Mouse (Mus musculus) kidney, embryonic 16.5 days (tissue): ENCODE data around the gene Col5a3. TPM values are rescaled to one million over a fixed set of nuclear protein-coding genes. Genes with fewer than 3 reads are reported as not detected.

Source experiments
- ATAC-seq: fragments of 200-750 bp; cut with Nextera tagmentation; 2 replicates; pipeline ENCODE4 v1.8.0; 2017; ENCODE audit warnings: moderate TSS enrichment; ENCODE audit not compliant: low FRiP score, low TSS enrichment
- H3K27ac ChIP-seq: fragments of 300-500 bp; sonication (generic); 2 replicates; pipeline ENCODE4 v1.5.1; 2014; ENCODE audit warnings: low read length
- H3K27me3 ChIP-seq: fragments of 300-500 bp; sonication (generic); 2 replicates; pipeline ENCODE4 v1.6.1; 2014; ENCODE audit warnings: low read length, control low read depth, mixed read lengths; ENCODE audit not compliant: insufficient read depth
- H3K36me3 ChIP-seq: fragments of 300-500 bp; sonication (generic); 2 replicates; pipeline ENCODE4 v1.6.1; 2014; ENCODE audit warnings: low read length, control low read depth, mixed read lengths; ENCODE audit not compliant: insufficient read depth
- H3K4me1 ChIP-seq: fragments of 300-500 bp; sonication (generic); 2 replicates; pipeline ENCODE4 v1.6.1; 2014; ENCODE audit warnings: low read length, control low read depth, mixed read lengths; ENCODE audit not compliant: insufficient read depth
- H3K4me2 ChIP-seq: fragments of 300-500 bp; sonication (generic); replicated peaks from 2 replicates; pipeline ENCODE4 v1.6.1; 2014; ENCODE audit warnings: low read depth, low read length
- H3K4me3 ChIP-seq: fragments of 300-500 bp; sonication (generic); 2 replicates; pipeline ENCODE4 v1.5.1; 2014; ENCODE audit warnings: mild to moderate bottlenecking, low read length
- H3K9ac ChIP-seq: fragments of 300-500 bp; sonication (generic); replicated peaks from 2 replicates; pipeline ENCODE4 v1.6.1; 2014; ENCODE audit warnings: low read length
- H3K9me3 ChIP-seq: fragments of 300-500 bp; sonication (generic); 2 replicates; pipeline ENCODE4 v1.6.1; 2016; ENCODE audit warnings: low read length, control low read depth
- WGBS: fragments of 180-500 bp; shearing (Covaris S2); extraction: QIAGEN DNeasy Blood & Tissue Kit; methylation state at CpG from one replicate; pipeline ENCODE4 v1.1.7; 2014; 5-methylcytosine and 5-hydroxymethylcytosine counted together
- polyA plus RNA-seq: library from polyadenylated mRNA; unstranded; fragments of >200 nt; fragmentation: Nextera tagmentation; extraction: Ambion mirVana; gene quantifications from 2 replicates; pipeline ENCODE4 v1.2.1, GENCODE M21; 2015

Col5a3 gene
- polyA plus RNA-seq, 1 experiment from 2014 or later = 2.5 TPM

- WGBS = 53% methylated on average over 1 of the region's 1 CpGs
- peaks cover 11% of the 10 kb centered on the region; the same call in 1 of the 2 replicates for H3K27me3 ChIP-seq
- H3K4me2 ChIP-seq = no peak overlapping the region
- H3K4me3 ChIP-seq = no peak overlapping the region
- H3K4me1 ChIP-seq = peaks cover 3% of the 10 kb centered on the region; the same call in 1 of the 2 replicates
- H3K9me3 ChIP-seq = no peaks in the 10 kb centered on the region
- no peak for ATAC-seq
- H3K36me3 ChIP-seq = no peaks in the 10 kb centered on the region
- no peak overlapping the region for H3K27ac ChIP-seq
- H3K9ac ChIP-seq = no peak overlapping the region
Observed at GRCm38 (mm10) chr9:20810773-20811172, 4.1 kb downstream of the Col5a3 start.

- WGBS = 49% methylated on average over 4 of the region's 4 CpGs
- no peak overlapping the region for H3K27ac ChIP-seq
- H3K36me3 ChIP-seq = no peaks in the 10 kb centered on the region
- no peak overlapping the region for H3K9ac ChIP-seq
- no peak overlapping the region for H3K4me3 ChIP-seq
- peaks cover 11% of the 10 kb centered on the region; the same call in 1 of the 2 replicates for H3K27me3 ChIP-seq
- no peaks in the 10 kb centered on the region for H3K9me3 ChIP-seq
- H3K4me1 ChIP-seq = peaks cover 3% of the 10 kb centered on the region; the same call in 1 of the 2 replicates
- ATAC-seq = no peak
- no peak overlapping the region for H3K4me2 ChIP-seq
Observed at GRCm38 (mm10) chr9:20810271-20810670, 4.6 kb downstream of the Col5a3 start.

GRCm38 (mm10) chr9:20805706-20806105, 9.2 kb downstream of the Col5a3 start:
- no peaks in the 10 kb centered on the region for H3K27me3 ChIP-seq
- no peaks in the 10 kb centered on the region for H3K4me1 ChIP-seq
- no peak for ATAC-seq
- no peak overlapping the region for H3K9ac ChIP-seq
- no peak overlapping the region for H3K27ac ChIP-seq
- H3K9me3 ChIP-seq = 0 out of 2 replicates have a peak, but pooled peaks cover 7% of the 10 kb centered on the region
- H3K4me2 ChIP-seq = no peak overlapping the region
- H3K36me3 ChIP-seq = no peaks in the 10 kb centered on the region
- no peak overlapping the region for H3K4me3 ChIP-seq
- WGBS = 47% methylated on average over 5 of the region's 5 CpGs

- 0 out of 2 replicates have a peak, but pooled peaks cover 7% of the 10 kb centered on the region for H3K9me3 ChIP-seq
- H3K4me2 ChIP-seq = no peak overlapping the region
- H3K9ac ChIP-seq = no peak overlapping the region
Observed at GRCm38 (mm10) chr9:20805159-20805495, 9.7 kb downstream of the Col5a3 start.

GRCm38 (mm10) chr9:20804266-20805158, 10.4 kb downstream of the Col5a3 start:
- H3K9me3 ChIP-seq = 0 out of 2 replicates have a peak, but pooled peaks cover 7% of the 10 kb centered on the region
- WGBS = 78% methylated on average over 13 of the region's 13 CpGs
- no peaks in the 10 kb centered on the region for H3K27me3 ChIP-seq
- no peak for ATAC-seq
- H3K27ac ChIP-seq = no peak overlapping the region
- H3K4me2 ChIP-seq = no peak overlapping the region
- no peak overlapping the region for H3K4me3 ChIP-seq
- H3K4me1 ChIP-seq = no peaks in the 10 kb centered on the region
- H3K36me3 ChIP-seq = no peaks in the 10 kb centered on the region
- H3K9ac ChIP-seq = no peak overlapping the region

More at GRCm38 (mm10) chr9:20805159-20805495, 9.7 kb downstream of the Col5a3 start:
- Histone ChIP-seq H3K4me1 (no peaks in the 10 kb centered on the region), H3K4me3 (no peak overlapping the region), H3K27ac (no peak overlapping the region), H3K36me3 (no peaks in the 10 kb centered on the region), H3K27me3 (no peaks in the 10 kb centered on the region)
- 70% methylated on average over 3 of the region's 3 CpGs for WGBS
- no peak for ATAC-seq

- Histone ChIP-seq H3K27me3 (no peaks in the 10 kb centered on the region), H3K4me3 (no peak overlapping the region), H3K9ac (no peak overlapping the region; the same call in 1 of the 2 replicates), H3K27ac (peak overlapping the region; percentile 59), H3K9me3 (peaks cover 3% of the 10 kb centered on the region; the same call in 1 of the 2 replicates), H3K4me1 (peaks cover 15% of the 10 kb centered on the region), H3K36me3 (no peaks in the 10 kb centered on the region), H3K4me2 (no peak overlapping the region)
- ATAC-seq = peak; percentile 54; the same call in 1 of the 2 replicates
- 34% methylated on average over 7 of the region's 7 CpGs for WGBS
Observed at GRCm38 (mm10) chr9:20794108-20794806, 20.6 kb downstream of the Col5a3 start.

- Histone ChIP-seq H3K27me3 (no peaks in the 10 kb centered on the region), H3K4me2 (no peak overlapping the region), H3K36me3 (no peaks in the 10 kb centered on the region), H3K4me1 (peaks cover 15% of the 10 kb centered on the region), H3K27ac (peak overlapping the region; percentile 5; the same call in 1 of the 2 replicates), H3K9ac (no peak overlapping the region), H3K9me3 (peaks cover 3% of the 10 kb centered on the region; the same call in 1 of the 2 replicates), H3K4me3 (no peak overlapping the region)
- peak; percentile 68 for ATAC-seq
- WGBS = 63% methylated on average over 3 of the region's 3 CpGs
Observed at GRCm38 (mm10) chr9:20790345-20790744, 24.5 kb downstream of the Col5a3 start.

GRCm38 (mm10) chr9:20789651-20790050, 25.2 kb downstream of the Col5a3 start:
- no peaks in the 10 kb centered on the region for H3K9me3 ChIP-seq
- H3K4me1 ChIP-seq = peaks cover 15% of the 10 kb centered on the region
- ATAC-seq = no peak
- H3K27ac ChIP-seq = peak overlapping the region; percentile 5; the same call in 1 of the 2 replicates
- no peaks in the 10 kb centered on the region for H3K27me3 ChIP-seq
- H3K9ac ChIP-seq = no peak overlapping the region
- H3K36me3 ChIP-seq = no peaks in the 10 kb centered on the region
- no peak overlapping the region for H3K4me3 ChIP-seq
- WGBS = 69% methylated on average over 3 of the region's 4 CpGs
- H3K4me2 ChIP-seq = no peak overlapping the region

GRCm38 (mm10) chr9:20787992-20788391, 26.9 kb downstream of the Col5a3 start:
- Histone ChIP-seq H3K27me3 (no peaks in the 10 kb centered on the region), H3K27ac (no peak overlapping the region), H3K36me3 (no peaks in the 10 kb centered on the region), H3K4me3 (no peak overlapping the region), H3K9me3 (no peaks in the 10 kb centered on the region), H3K4me2 (no peak overlapping the region), H3K9ac (no peak overlapping the region), H3K4me1 (no peaks in the 10 kb centered on the region; the same call in 1 of the 2 replicates)
- no peak for ATAC-seq
- WGBS = 77% methylated on average over 8 of the region's 8 CpGs
